Mouse (Mus musculus) mesoderm, embryonic 11.5 days (tissue): ENCODE measurements around the gene Chrm4.

Experiments
- DNase-seq: peaks from one replicate; pipeline ENCODE4 v3.0.0-alpha.2; 2012; ENCODE audit warnings: low read depth, low spot score

The Chrm4 gene

DNA sequence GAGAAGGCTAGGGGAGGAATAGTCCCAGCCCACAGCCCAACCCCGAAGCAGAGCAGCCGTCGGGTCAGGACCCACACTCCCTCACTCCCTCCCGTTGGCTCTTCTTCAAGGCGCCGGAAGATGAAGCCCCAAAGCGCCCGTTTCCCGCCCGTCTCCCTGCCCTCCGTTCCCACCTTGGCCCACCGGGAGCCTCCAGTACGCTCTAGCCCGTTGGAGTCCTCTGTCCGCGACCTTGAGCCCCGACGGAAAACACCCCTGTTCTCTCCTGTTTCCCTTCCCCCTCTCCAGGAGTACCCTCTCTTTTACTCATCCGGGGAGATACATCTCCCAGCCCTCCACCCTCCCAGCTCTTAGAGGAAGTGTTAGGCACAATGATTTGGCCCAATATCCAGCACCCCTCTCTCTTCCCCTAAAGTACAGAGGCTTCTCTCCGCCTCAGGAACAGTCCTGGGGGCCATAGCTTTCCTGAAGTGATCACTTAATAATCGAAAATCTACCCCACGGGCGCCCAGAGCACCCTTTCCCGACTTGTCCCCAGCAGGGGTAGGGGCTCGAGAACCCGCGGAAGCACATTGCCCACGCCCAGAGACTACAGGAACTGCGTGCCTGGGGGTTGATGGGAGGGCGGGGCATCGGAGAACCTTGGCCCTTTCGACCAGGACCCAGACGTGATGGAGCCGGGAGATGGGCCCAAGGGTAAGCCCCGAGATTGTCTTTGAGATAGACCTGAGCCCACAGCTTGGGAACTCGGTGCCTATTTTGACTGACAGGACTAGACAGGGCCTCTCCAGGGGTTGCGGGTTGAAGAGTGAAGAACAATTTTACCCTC is 4.2 kb upstream of the Chrm4 start:
- DNase-seq, result no peak

GRCm38 (mm10) chr2:91923415-91924337 is 3.4 kb upstream of the Chrm4 start:
- peak; percentile 85 for DNase-seq

DNA sequence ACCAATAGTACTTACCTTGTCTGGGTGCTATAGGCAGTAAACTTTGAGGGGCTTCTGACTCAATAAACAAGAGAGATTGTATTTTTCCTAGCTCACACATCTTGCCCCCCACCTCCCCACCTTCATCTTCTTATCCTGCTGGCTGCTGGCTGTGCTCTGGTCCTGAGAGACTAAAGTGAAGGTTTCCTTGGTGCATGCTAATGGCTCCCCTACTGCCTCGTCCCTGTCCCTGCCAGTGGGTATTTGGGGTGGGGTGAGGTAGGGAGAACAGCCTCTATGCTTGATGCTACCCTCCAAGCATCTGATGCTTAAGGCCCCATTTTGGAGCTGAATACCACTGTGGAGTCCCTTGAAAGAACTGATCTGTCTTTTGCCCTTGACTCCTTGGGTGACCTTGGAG is 2.3 kb upstream of the Chrm4 start:
- no peak for DNase-seq

DNA sequence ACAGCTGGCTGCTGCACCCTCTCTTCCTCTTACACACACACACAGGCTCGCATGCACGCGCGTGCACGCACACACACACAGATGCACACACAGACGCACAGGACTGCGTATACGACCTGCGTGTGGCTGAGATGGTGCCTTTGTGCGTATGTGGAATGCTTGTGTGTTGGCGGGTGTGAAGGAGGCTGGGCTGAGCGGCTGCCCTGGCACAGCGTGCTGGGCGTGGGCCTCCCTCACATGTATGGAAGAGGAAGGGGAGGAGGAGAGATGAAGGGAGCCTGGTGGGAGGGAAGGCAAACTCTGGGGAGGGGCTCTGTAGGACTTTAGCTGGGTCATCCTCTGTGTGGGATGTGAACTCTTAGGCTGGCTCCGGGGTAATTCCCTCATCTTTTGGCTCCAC is 1.6 kb upstream of the Chrm4 start:
- no peak for DNase-seq

DNA sequence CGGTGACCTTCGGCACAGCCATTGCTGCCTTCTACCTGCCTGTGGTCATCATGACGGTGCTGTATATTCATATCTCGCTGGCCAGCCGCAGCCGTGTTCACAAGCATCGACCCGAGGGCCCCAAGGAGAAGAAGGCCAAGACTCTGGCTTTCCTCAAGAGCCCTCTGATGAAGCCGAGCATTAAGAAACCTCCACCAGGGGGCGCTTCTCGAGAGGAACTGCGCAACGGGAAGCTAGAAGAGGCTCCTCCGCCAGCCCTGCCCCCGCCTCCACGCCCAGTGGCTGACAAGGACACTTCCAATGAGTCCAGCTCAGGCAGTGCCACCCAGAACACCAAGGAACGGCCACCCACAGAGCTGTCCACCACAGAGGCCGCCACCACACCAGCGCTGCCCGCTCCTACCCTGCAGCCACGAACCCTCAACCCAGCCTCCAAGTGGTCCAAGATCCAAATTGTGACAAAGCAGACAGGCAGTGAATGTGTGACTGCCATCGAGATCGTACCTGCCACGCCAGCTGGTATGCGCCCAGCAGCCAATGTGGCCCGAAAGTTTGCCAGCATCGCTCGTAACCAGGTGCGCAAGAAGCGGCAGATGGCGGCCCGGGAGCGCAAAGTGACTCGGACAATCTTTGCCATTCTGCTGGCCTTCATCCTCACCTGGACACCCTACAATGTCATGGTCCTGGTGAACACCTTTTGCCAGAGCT is 931 bp downstream of the Chrm4 start:
- DNase-seq, result peak; percentile 88

- DNase-seq, result no peak
Measured at GRCm38 (mm10) chr2:91928534-91929350, 1.7 kb downstream of the Chrm4 start.

DNA sequence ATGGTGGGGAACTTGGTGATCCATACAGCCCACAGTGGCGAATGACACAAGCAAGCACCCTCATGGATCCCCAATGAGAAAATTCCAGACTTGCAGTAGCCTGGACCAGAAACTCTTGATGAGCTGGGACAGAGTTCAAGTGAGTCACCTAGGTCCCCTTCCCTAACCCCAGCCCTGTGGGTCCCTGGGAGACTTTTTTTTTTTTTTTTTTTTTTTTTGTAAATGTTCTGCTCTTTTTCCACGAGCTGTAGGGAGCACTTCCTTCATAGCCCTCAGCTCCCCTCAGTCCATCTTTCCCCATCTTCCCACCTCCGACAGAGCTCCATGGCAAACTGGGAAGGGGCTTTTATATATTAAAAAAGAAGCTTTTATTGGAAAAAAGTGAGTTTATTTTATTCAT is 2.4 kb downstream of the Chrm4 start:
- DNase-seq, result no peak

DNA sequence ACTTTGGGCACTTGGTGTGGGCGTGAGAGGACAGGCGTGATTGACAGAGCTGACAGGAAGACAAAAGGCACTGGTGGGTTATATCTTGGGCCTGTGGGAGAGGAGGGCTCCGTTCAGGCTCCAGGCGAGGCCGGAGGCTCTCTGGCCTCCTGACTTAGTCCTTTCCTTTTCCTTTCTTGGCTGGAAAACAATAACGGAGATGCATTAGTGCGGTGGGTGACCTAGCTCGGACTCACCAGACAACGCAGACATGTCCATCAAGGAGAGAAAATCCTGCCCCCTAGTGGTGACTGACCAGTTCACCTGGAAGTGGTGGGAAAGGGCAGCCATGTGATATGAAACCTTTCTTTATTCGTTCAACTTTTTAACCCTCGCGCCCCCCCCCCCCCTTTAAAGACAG is 2.9 kb downstream of the Chrm4 start:
- peak; percentile 93 for DNase-seq

DNA sequence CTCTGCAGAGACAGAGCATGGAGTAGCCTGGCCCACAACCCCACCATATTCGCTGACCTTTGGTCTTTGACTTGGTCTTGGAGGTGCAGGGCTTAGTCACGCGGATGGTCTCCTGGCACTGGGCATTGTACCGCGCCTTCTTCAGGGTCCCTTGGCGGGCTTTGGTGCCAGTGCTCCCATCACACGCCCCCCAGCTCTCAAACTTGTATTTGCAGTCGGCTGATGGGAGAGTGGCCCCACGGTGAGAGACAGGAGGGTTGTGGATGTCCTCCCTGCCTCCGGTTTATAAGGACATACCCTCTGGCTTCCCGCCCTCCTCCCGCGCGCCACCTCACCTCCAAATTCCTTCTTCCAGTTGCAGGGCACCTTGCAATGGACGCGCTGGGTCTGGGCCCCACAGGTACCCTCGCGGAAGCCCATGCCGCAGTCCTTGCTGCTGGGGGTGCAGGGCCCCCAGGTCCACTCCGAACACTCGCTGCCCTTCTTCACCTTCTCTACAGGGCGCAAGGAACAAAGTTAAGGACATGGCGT is 3.8 kb downstream of the Chrm4 start:
- DNase-seq, result no peak

DNA sequence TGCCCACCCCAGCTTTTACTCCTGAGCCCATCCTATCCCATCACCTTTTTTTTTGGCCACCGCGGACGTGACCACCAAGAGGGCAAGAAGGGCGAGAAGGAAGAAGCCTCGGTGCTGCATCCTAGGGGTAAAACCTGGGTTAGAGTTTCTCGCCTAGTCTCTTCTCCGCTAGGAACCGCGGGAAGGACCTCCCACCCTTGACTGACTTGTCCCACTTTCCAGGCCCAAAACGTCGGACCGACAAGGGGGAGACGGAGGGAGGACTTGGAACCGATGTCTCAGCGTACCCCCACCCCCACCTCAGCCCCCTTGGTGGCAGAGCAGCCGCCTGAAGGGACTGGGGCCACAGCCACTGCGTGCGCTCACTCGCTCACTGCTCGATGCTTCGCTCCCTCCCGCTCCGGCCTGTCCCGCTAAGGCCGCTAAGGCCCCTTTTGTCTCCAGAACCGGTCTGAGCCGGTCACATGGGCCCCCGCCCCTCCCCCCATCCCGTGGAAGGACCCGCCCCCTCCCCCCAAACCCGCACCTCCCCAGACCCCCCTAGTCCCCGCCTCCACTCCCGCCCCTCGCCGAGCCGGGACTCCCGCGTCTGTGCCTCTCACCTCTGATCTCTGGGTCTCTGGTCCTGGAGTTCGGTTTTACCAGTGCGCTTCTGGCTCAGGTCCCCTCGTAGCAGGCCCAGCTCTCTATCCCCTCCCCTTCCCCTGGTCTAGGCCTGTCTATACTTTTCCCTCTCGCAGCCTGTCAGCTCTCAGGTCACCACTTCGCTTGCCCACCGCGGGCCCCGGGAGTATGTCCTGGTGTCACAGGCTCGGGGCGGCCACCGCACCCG is 4.5 kb downstream of the Chrm4 start:
- DNase-seq, result peak; percentile 90

DNA sequence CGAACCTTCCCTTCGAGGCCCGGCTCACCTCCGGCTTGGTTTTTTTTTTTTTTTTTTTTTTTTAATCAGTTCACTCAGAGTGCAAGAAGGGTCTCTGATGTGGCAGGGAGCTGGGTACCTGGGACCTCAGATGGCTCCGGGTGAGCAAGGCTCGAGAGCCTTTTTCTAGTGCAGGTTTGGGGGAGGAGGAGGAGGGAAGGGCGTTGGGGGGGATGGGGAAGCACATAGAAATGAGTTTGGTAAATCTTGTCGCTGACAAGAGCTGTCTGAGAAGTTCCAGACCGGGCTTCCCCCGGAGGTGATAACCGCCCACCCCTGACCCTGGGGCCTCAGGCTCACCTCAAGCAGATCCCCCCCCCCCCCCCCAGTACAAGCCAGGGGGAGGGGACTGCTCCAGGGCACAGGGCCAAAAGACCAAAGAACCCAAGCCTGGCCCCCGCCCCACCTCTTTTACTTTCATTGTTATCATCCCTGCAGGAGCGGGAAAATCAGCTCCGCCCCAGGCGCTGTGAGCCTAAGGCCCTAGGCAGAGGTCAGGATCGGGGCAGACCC is 5.2 kb downstream of the Chrm4 start, which contains the start of gene Mdk:
Gene Mdk (minus strand): TSS at position 138 of the 552 bp plus-strand sequence.
- peak; percentile 74 for DNase-seq

- DNase-seq, result no peak
Measured at GRCm38 (mm10) chr2:91932737-91933350, 5.8 kb downstream of the Chrm4 start.

DNA sequence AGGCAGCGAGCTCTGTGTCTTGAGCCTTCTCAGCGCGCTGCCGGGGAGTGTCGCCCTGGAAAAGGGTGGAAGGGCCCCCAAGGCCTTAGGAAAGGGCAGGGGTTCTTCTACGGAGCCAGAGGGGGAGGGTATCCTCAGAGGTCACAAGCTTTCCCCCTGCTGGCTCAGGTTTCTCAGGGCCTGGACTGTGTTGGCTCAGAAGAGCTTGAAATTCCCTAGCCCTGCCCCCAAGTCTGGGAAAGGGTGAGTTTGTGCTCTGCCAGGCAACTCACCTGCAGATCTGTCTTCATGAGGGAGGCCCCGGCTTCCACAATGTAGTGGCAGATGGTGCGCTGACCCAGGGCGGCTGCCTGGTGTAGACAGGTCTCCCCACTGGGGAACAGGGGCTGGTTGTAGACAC is 6.4 kb downstream of the Chrm4 start:
- no peak for DNase-seq

- no peak for DNase-seq
Measured at GRCm38 (mm10) chr2:91934016-91934415, 7.0 kb downstream of the Chrm4 start.

DNA sequence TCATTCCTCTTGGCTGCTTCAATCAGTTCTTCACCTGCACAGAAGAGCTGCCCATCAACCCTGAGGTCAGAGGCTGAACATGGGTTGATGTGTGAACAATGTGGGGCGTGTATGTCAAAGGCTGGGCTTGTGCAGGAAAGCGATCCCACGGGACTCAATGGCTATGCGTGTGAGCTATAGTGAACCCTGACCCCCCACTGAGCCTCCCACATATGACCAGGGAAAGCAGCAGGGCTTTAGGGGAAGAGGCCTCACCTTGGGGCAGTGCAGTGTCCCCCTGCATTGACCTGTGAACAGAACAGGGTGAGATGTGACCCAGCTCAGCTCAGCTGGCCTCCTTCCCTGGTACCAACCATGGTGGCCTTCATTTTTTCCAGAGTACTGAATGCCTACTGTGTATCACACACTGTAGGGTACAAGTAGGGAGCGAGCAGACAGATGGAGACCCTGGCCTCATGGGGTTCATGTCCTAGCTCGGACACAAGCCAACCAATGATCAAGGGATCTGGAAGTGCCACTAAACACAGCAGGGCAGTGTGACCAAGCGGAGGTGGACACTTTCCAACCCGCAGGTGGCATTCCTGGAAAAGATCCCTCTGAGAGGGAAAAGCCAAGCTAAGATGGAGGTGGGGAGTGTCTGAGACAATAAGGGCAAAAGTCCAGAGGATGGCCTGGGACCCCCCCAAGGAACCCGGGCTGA is 7.9 kb downstream of the Chrm4 start:
- DNase-seq, result no peak

GRCm38 (mm10) chr2:91936154-91936553 is 9.1 kb downstream of the Chrm4 start:
- DNase-seq, result no peak

DNA sequence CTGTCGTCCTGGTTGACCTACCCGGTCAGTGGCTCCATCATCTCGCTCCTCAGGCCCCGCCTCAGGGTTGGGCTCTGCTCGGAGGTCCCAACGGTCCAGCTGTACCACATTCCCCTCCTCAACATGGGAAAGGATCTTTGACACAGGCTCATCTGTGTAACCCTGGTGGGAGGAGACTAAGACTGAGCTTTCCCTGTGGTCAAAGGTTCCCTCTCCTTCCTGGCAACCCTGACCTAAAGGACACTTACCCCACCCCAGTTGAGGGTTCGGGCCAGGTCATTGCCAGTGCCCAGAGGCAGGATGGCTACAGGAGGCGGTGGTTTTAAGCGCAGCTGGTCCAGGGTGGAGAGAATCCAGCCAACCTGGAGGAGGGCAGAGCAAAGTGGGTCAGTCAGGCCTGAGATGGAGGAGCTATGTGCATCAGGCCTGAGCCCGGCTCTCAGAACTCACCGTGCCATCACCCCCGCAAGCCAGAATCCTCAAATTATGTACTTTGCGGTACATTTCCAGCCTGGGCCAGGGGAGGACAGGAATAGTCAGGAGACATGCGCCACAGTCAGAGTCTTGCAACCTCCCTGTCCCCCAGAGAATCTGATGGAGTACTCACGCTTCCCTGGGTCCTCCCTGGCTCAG is 12.4 kb downstream of the Chrm4 start:
- DNase-seq, result no peak

- DNase-seq, result no peak
Measured at GRCm38 (mm10) chr2:91942356-91942755, 15.3 kb downstream of the Chrm4 start.
